Mouse (Mus musculus) brain, embryonic 14.5 days (tissue): Measurements from ENCODE around the gene Taok3. TPM values are rescaled to one million over a fixed set of nuclear protein-coding genes. Genes with fewer than 3 reads are reported as not detected.
"Not testable (repeated sequence)": the region's sequence is repeated elsewhere in the genome, so short reads cannot be mapped to it uniquely, and the experiment has no call there.

ENCODE experiments used
- DNase-seq: peaks from one replicate; pipeline ENCODE4 v3.0.0-alpha.2; 2011; ENCODE audit warnings: low read depth
- CTCF ChIP-seq: fragments of 200-500 bp; IDR thresholded peaks from 2 replicates; pipeline ENCODE4 v1.5.1; 2012; ENCODE audit warnings: inconsistent platforms, mild to moderate bottlenecking, moderate library complexity, borderline replicate concordance; ENCODE audit not compliant: insufficient read depth, insufficient read length; ENCODE audit errors: extremely low read depth
- POLR2A ChIP-seq: fragments of 200-500 bp; IDR thresholded peaks from 2 replicates; pipeline ENCODE4 v1.6.1; 2012; ENCODE audit warnings: mild to moderate bottlenecking, inconsistent platforms, borderline replicate concordance; ENCODE audit not compliant: poor library complexity, insufficient read depth, insufficient read length, severe bottlenecking; ENCODE audit errors: extremely low read depth
- polyA plus RNA-seq: library from polyadenylated mRNA; depleted of rRNA; stranded (reverse); fragments of >200 nt; gene quantifications from 2 replicates; pipeline ENCODE4 v1.2.3, GENCODE M21; 2012

Taok3 gene
- polyA plus RNA-seq, 1 experiment: 41.3 TPM

DNA sequence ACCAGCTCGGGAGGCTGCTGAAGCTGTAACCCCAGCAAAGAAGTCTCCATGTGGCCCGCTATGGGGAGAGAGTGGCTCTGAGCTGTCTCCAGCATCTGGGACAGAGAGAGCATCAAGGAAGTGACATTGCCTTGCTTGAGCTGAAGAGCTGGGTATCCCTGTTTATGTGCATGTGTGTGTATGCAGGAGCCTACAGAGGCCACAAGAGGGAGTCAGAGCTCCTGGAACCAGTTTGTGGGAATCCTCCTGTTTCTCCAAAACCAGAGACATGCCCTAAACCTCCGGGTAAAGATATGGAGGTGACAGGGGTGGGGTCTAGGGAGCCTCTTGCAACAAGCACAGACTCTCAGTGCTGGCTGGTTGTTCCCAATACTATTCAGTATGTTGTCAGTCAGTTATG, 171.4 kb downstream of the Taok3 start:
- TF ChIP-seq POLR2A: no peak
- TF ChIP-seq CTCF: no peak
- DNase-seq: no peak

GRCm38 (mm10) chr5:117292547-117292946, 172.6 kb downstream of the Taok3 start:
- DNase-seq: no peak
- TF ChIP-seq CTCF: no peak
- TF ChIP-seq POLR2A: no peak

DNA sequence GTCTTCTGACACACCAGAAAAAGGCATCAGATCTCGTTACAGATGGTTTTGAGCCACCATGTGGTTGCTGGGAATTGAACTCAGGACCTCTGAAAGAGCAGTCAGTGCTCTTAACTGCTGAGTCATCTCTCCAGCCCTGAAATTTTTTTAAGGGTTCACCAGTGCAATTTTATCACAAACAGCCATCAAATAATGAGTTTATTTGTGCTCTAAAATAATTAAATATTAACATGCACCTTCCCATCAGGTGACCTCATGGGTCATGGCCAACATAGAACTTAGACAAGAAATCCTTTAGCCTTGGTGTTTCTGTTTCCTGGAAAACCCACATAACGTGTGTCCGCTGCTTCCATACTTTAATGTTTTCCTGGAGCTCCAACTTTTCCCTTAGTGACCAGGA, 173.8 kb downstream of the Taok3 start:
- DNase-seq: not testable (repeated sequence)

- TF ChIP-seq CTCF (no peak), POLR2A (no peak)
- DNase-seq: no peak
Measured at GRCm38 (mm10) chr5:117295011-117295410, 175.1 kb downstream of the Taok3 start.

DNA sequence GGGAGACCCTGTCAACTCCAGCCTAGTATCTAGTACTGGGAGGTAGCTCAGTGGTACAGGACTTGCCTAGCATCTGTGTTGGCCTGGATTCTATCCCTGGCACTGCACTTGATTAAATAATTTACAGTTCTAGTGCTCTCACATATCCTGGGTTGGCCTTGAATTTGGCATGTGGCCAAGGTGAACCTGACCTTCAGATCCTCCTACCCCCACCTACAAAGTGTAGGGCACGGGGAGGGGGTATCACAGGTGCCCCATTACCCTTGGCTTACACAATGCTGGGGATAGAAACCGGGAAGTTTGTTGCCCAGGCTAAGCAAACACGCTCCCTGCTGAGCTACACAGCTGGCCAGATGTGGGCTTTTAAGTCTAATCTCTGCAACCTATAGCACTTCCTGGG, 183.0 kb downstream of the Taok3 start:
- TF ChIP-seq CTCF (no peak), POLR2A (no peak)
- DNase-seq: no peak

- no peak for DNase-seq
- no peak for TF ChIP-seq POLR2A
- no peak for TF ChIP-seq CTCF
Measured at GRCm38 (mm10) chr5:117303691-117304579, 184.0 kb downstream of the Taok3 start.

DNA sequence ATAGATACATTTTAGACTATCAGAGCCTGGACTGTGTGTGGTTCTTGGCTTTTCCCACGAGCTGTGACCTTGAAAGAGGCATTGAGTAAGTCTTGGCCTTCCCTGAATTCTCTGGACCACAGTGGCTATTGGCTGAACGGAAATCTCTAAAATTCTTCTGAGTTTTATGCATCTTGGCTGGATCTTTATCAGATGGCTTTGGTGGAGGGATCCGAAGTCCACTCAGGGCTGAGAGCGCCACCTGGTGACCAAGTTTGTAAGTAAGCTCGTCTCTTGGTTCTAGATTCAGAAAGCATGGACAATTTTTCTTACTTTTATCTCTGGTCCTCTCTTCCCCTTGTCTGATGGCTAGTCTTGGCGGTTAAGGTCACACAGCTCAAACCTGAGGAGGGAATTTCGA, 185.0 kb downstream of the Taok3 start:
- no peak for TF ChIP-seq POLR2A
- peak; percentile 60; the same call in 1 of the 2 replicates for TF ChIP-seq CTCF

GRCm38 (mm10) chr5:117305754-117306153, 185.8 kb downstream of the Taok3 start:
- TF ChIP-seq POLR2A (no peak), CTCF (no peak)
- no peak for DNase-seq

More for the DNA sequence above, 185.0 kb downstream of the Taok3 start:
- peak; percentile 79 for DNase-seq

DNA sequence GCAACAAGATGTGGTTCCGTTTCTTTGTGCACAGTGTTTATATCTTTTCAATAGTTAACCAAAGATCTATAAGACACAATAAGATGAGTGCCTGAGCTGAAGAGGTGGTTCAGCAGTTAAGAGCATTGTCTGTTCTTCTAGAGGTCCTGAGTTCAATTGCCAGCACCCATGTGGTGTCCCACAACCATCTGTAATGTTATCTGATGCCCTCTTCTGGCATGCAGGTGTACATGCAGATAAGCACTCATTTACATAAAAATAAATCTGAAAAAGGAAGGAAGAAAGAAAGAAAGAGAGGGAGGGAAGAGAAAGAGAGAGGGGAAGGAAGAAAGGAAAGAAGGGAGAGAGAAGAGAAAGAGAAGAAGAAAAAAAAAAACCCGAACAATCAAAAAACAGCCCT, 186.9 kb downstream of the Taok3 start:
- no peak for TF ChIP-seq CTCF
- TF ChIP-seq POLR2A: no peak
- no peak for DNase-seq

- peak; percentile 62 for DNase-seq
- TF ChIP-seq CTCF (peak; percentile 77), POLR2A (no peak)
Measured at GRCm38 (mm10) chr5:117307699-117308098, 187.8 kb downstream of the Taok3 start.

DNA sequence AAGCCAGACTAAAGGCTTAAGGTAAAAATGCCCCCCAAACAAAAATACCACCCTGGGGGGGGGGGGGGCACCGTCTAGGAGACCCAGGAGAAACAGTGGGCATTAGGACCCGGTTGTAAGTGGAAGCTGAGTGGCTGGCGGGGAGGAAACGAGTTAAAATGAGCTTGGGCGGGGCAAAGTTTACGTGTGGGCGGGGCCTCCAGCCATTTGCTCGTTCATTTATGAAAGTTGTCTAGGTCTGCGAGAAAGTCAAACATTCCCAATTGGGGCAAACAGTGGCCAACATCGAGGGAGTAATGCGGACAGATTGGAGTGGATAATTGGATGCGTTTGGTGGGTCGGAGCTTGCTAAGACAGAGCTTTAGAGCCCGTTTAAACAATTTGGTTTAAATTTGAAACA, 193.5 kb downstream of the Taok3 start:
- TF ChIP-seq CTCF (no peak), POLR2A (no peak)
- no peak for DNase-seq

- no peak for TF ChIP-seq POLR2A
- DNase-seq: no peak
Measured at GRCm38 (mm10) chr5:117313909-117314308, 194.0 kb downstream of the Taok3 start.
